Mouse (Mus musculus) kidney, embryonic 16.5 days (tissue): ENCODE measurements at regions not wholly inside any gene's neighbourhood (a gene's known extent, or its start where the extent isn't known, plus 50 kb on each side); places are given as distances from the start of the nearest gene placed in this dataset.

Source experiments
- ATAC-seq: fragments of 200-750 bp; cut with Nextera tagmentation; 2 replicates; pipeline ENCODE4 v1.8.0; 2017; ENCODE audit warnings: moderate TSS enrichment; ENCODE audit not compliant: low FRiP score, low TSS enrichment
- H3K27ac ChIP-seq: fragments of 300-500 bp; sonication (generic); 2 replicates; pipeline ENCODE4 v1.5.1; 2014; ENCODE audit warnings: low read length
- H3K27me3 ChIP-seq: fragments of 300-500 bp; sonication (generic); 2 replicates; pipeline ENCODE4 v1.6.1; 2014; ENCODE audit warnings: low read length, control low read depth, mixed read lengths; ENCODE audit not compliant: insufficient read depth
- H3K36me3 ChIP-seq: fragments of 300-500 bp; sonication (generic); 2 replicates; pipeline ENCODE4 v1.6.1; 2014; ENCODE audit warnings: low read length, control low read depth, mixed read lengths; ENCODE audit not compliant: insufficient read depth
- H3K4me1 ChIP-seq: fragments of 300-500 bp; sonication (generic); 2 replicates; pipeline ENCODE4 v1.6.1; 2014; ENCODE audit warnings: low read length, control low read depth, mixed read lengths; ENCODE audit not compliant: insufficient read depth
- H3K4me2 ChIP-seq: fragments of 300-500 bp; sonication (generic); replicated peaks from 2 replicates; pipeline ENCODE4 v1.6.1; 2014; ENCODE audit warnings: low read depth, low read length
- H3K4me3 ChIP-seq: fragments of 300-500 bp; sonication (generic); 2 replicates; pipeline ENCODE4 v1.5.1; 2014; ENCODE audit warnings: mild to moderate bottlenecking, low read length
- H3K9ac ChIP-seq: fragments of 300-500 bp; sonication (generic); replicated peaks from 2 replicates; pipeline ENCODE4 v1.6.1; 2014; ENCODE audit warnings: low read length
- H3K9me3 ChIP-seq: fragments of 300-500 bp; sonication (generic); 2 replicates; pipeline ENCODE4 v1.6.1; 2016; ENCODE audit warnings: low read length, control low read depth
- WGBS: fragments of 180-500 bp; shearing (Covaris S2); extraction: QIAGEN DNeasy Blood & Tissue Kit; methylation state at CpG from one replicate; pipeline ENCODE4 v1.1.7; 2014; 5-methylcytosine and 5-hydroxymethylcytosine counted together

DNA sequence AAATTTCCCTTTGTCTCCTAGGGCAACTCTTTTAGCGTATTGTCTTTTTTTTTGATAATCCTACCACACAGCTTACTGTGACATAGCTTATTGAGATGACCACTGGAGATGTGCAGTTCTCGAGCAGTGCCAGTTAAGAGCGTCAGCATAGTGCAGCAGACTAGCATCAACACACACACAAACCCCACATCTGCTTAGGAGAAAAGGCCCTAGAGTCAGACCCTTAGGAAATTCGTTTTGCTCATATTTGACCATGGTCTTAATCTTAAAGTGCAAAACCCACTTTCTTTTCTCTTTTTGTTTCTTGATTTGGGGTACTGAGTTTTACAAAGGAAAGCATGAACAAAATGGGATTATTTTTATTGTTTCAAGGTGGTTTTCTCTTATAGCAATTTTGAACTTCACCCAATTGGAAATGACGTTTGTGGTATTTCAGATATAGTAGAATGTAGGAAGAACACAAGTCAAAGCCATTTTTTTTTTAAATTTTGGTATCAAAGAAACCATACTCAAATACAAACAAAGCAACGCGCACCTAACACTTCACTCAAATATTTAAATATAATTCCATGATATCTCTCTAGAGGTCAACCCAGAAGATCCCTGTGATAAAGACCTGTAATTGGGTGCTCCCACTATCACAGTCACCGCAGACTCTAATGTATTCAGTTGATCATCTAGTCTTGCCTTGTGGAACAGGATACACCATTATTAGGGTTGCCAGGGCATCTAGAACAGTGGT, 116.7 kb upstream of the Itga4 start:
- H3K9me3 ChIP-seq, result no peaks in the 10 kb centered on the region
- H3K27me3 ChIP-seq, result no peaks in the 10 kb centered on the region
- 92% methylated on average over 8 of the region's 8 CpGs for WGBS
- ATAC-seq, result no peak
- no peaks in the 10 kb centered on the region for H3K36me3 ChIP-seq
- H3K27ac ChIP-seq, result no peak overlapping the region
- no peak overlapping the region for H3K9ac ChIP-seq
- 0 out of 2 replicates have a peak, but pooled peaks cover 5% of the 10 kb centered on the region for H3K4me1 ChIP-seq
- no peak overlapping the region for H3K4me3 ChIP-seq
- H3K4me2 ChIP-seq, result no peak overlapping the region

- H3K27ac ChIP-seq, result no peak overlapping the region
- 0 out of 2 replicates have a peak, but pooled peaks cover 5% of the 10 kb centered on the region for H3K4me1 ChIP-seq
- no peaks in the 10 kb centered on the region for H3K27me3 ChIP-seq
- ATAC-seq, result peak; percentile 73; the same call in 1 of the 2 replicates
- H3K4me3 ChIP-seq, result no peak overlapping the region
- H3K36me3 ChIP-seq, result no peaks in the 10 kb centered on the region
- no peak overlapping the region for H3K9ac ChIP-seq
- no peak overlapping the region for H3K4me2 ChIP-seq
- 34% methylated on average over 7 of the region's 7 CpGs for WGBS
- no peaks in the 10 kb centered on the region for H3K9me3 ChIP-seq
These were observed 113.3 kb upstream of the Itga4 start for GRCm38 (mm10) chr2:79141961-79142360.

DNA sequence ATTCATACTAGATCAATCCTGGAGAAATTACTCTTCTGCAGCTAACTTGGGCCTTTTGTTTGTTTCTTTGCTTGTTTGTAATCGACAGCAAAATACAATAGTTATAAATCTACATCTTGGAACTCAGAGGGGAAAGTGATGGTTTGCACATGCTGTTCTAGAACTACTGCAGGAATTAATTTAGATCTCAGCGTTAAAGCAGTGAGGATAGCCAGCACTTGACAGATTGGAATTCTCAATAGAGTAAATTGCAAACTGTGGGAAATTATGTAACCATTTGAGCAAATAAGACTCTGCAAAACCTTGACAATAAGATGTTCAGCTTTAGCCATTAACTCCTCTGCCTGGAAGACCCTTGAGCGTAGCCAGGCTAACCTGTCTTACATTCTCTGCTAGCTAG, 112.0 kb upstream of the Itga4 start:
- H3K4me1 ChIP-seq, result 0 out of 2 replicates have a peak, but pooled peaks cover 2% of the 10 kb centered on the region
- no peaks in the 10 kb centered on the region for H3K36me3 ChIP-seq
- no peak for ATAC-seq
- no peak overlapping the region for H3K27ac ChIP-seq
- H3K27me3 ChIP-seq, result no peaks in the 10 kb centered on the region
- H3K9ac ChIP-seq, result no peak overlapping the region
- no peaks in the 10 kb centered on the region for H3K9me3 ChIP-seq
- H3K4me2 ChIP-seq, result no peak overlapping the region
- WGBS, result 72% methylated on average over 3 of the region's 3 CpGs
- no peak overlapping the region for H3K4me3 ChIP-seq

DNA sequence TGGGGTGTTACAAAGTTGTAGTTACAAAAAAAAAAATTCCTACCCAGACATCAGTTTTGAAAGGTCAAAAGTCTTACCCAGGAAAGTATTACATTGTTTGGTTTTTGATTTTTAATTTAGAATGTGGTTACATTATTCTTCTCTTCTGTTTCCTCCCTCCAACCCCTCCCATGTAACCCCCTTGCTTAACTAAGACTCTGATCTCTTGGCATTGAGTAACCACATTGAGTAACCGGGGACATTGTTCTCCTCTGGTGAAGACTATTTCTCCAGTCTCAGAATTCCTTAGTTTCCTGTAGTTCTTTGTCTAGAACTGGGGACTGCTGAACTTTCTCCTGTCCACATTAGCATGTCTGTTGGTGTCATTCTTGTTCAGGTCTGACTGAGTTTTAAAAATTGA, 109.3 kb upstream of the Itga4 start:
- Histone ChIP-seq H3K36me3 (no peaks in the 10 kb centered on the region), H3K27me3 (no peaks in the 10 kb centered on the region), H3K9me3 (no peaks in the 10 kb centered on the region), H3K4me3 (no peak overlapping the region), H3K4me1 (0 out of 2 replicates have a peak, but pooled peaks cover 2% of the 10 kb centered on the region), H3K4me2 (no peak overlapping the region), H3K27ac (no peak overlapping the region), H3K9ac (no peak overlapping the region)
- no peak for ATAC-seq
- 84% methylated on average over 1 of the region's 1 CpGs for WGBS

GRCm38 (mm10) chr2:79146563-79146962, 108.7 kb upstream of the Itga4 start:
- WGBS, result 89% methylated on average over 4 of the region's 4 CpGs
- Histone ChIP-seq H3K27me3 (no peaks in the 10 kb centered on the region), H3K4me3 (no peak overlapping the region), H3K4me2 (no peak overlapping the region), H3K9ac (no peak overlapping the region), H3K4me1 (0 out of 2 replicates have a peak, but pooled peaks cover 2% of the 10 kb centered on the region), H3K27ac (no peak overlapping the region), H3K9me3 (no peaks in the 10 kb centered on the region), H3K36me3 (no peaks in the 10 kb centered on the region)
- ATAC-seq, result no peak

- H3K9me3 ChIP-seq, result no peaks in the 10 kb centered on the region
- peak overlapping the region; percentile 30; the same call in 1 of the 2 replicates for H3K27ac ChIP-seq
- H3K27me3 ChIP-seq, result no peaks in the 10 kb centered on the region
- no peak for ATAC-seq
- H3K9ac ChIP-seq, result no peak overlapping the region
- no peaks in the 10 kb centered on the region for H3K4me1 ChIP-seq
- no peak overlapping the region for H3K4me3 ChIP-seq
- WGBS, result 61% methylated on average over 3 of the region's 3 CpGs
- H3K36me3 ChIP-seq, result no peaks in the 10 kb centered on the region
- H3K4me2 ChIP-seq, result no peak overlapping the region
These were observed 106.1 kb upstream of the Itga4 start for GRCm38 (mm10) chr2:79149012-79149698.

- 67% methylated on average over 4 of the region's 4 CpGs for WGBS
- no peaks in the 10 kb centered on the region for H3K36me3 ChIP-seq
- H3K27ac ChIP-seq, result no peak overlapping the region
- no peaks in the 10 kb centered on the region for H3K4me1 ChIP-seq
- no peak overlapping the region for H3K9ac ChIP-seq
- no peaks in the 10 kb centered on the region for H3K9me3 ChIP-seq
- H3K4me2 ChIP-seq, result no peak overlapping the region
- H3K4me3 ChIP-seq, result no peak overlapping the region
- no peak for ATAC-seq
- H3K27me3 ChIP-seq, result no peaks in the 10 kb centered on the region
These were observed 103.6 kb upstream of the Itga4 start for GRCm38 (mm10) chr2:79151610-79152009.

- 68% methylated on average over 6 of the region's 6 CpGs for WGBS
- Histone ChIP-seq H3K9me3 (no peaks in the 10 kb centered on the region), H3K4me1 (no peaks in the 10 kb centered on the region), H3K9ac (no peak overlapping the region), H3K27me3 (no peaks in the 10 kb centered on the region), H3K4me3 (no peak overlapping the region), H3K4me2 (no peak overlapping the region), H3K36me3 (no peaks in the 10 kb centered on the region), H3K27ac (no peak overlapping the region)
- ATAC-seq, result no peak
These were observed 103.1 kb upstream of the Itga4 start for GRCm38 (mm10) chr2:79152031-79152694.

GRCm38 (mm10) chr2:79152695-79153057, 102.5 kb upstream of the Itga4 start:
- no peak overlapping the region for H3K4me3 ChIP-seq
- no peak overlapping the region for H3K9ac ChIP-seq
- H3K9me3 ChIP-seq, result no peaks in the 10 kb centered on the region
- H3K27ac ChIP-seq, result no peak overlapping the region
- H3K27me3 ChIP-seq, result no peaks in the 10 kb centered on the region
- WGBS, result 88% methylated on average over 5 of the region's 5 CpGs
- H3K36me3 ChIP-seq, result no peaks in the 10 kb centered on the region
- H3K4me1 ChIP-seq, result no peaks in the 10 kb centered on the region
- no peak for ATAC-seq
- H3K4me2 ChIP-seq, result no peak overlapping the region

DNA sequence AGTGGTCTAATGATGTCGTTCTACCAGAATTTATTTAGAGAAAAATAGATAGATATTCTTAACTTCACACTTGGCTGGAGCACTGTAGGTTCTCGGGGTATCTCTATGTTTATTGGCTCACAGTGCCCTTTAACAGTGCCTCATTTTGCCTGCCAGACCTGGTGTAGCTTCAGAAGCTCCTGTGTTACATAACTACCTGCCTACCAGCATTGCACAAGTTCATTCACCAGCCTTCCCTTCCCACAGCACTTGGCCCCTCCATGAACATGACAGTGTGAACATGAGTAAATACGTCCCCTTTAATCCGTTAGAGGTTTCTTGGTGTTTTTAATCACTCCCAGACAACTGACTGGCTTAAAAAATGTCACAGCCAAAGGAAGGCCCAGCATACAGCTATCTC, 102.2 kb upstream of the Itga4 start:
- no peaks in the 10 kb centered on the region for H3K4me1 ChIP-seq
- no peaks in the 10 kb centered on the region for H3K9me3 ChIP-seq
- no peak overlapping the region for H3K9ac ChIP-seq
- no peaks in the 10 kb centered on the region for H3K36me3 ChIP-seq
- H3K4me3 ChIP-seq, result no peak overlapping the region
- no peaks in the 10 kb centered on the region for H3K27me3 ChIP-seq
- no peak for ATAC-seq
- 80% methylated on average over 4 of the region's 4 CpGs for WGBS
- no peak overlapping the region for H3K27ac ChIP-seq
- no peak overlapping the region for H3K4me2 ChIP-seq
